Mouse (Mus musculus) hindbrain, embryonic 11.5 days (tissue): ENCODE results near the gene Dnm1. TPM values are rescaled to one million over a fixed set of nuclear protein-coding genes. Genes with fewer than 3 reads are reported as not detected.

Experiments
- ATAC-seq: fragments of 200-750 bp; cut with Nextera tagmentation; 2 replicates; pipeline ENCODE4 v1.8.0; 2017; ENCODE audit warnings: mild to moderate bottlenecking, moderate TSS enrichment, moderate library complexity; ENCODE audit not compliant: low FRiP score
- DNase-seq: peaks from one replicate; pipeline ENCODE4 v3.0.0-alpha.2; 2015; ENCODE audit warnings: low spot score
- H3K27ac ChIP-seq: fragments of 300-500 bp; sonication (generic); 2 replicates; pipeline ENCODE4 v1.5.1; 2014; ENCODE audit warnings: mild to moderate bottlenecking, low read depth, low read length
- H3K27me3 ChIP-seq: fragments of 300-500 bp; sonication (generic); 2 replicates; pipeline ENCODE4 v1.6.1; 2014; ENCODE audit warnings: mild to moderate bottlenecking, low read length, moderate library complexity, mixed read lengths; ENCODE audit not compliant: control insufficient read depth, insufficient read depth
- H3K36me3 ChIP-seq: fragments of 300-500 bp; sonication (generic); 2 replicates; pipeline ENCODE4 v1.6.1; 2014; ENCODE audit warnings: mild to moderate bottlenecking, low read length, moderate library complexity, mixed read lengths; ENCODE audit not compliant: control insufficient read depth, insufficient read depth
- H3K4me1 ChIP-seq: fragments of 300-500 bp; sonication (generic); replicated peaks from 2 replicates; pipeline ENCODE4 v1.6.1; 2014; ENCODE audit warnings: low read length, mixed read lengths; ENCODE audit not compliant: control insufficient read depth, insufficient read depth
- H3K4me2 ChIP-seq: fragments of 300-500 bp; sonication (generic); replicated peaks from 2 replicates; pipeline ENCODE4 v1.6.1; 2014; ENCODE audit warnings: mild to moderate bottlenecking, low read depth, low read length
- H3K4me3 ChIP-seq: fragments of 300-500 bp; sonication (generic); 2 replicates; pipeline ENCODE4 v1.5.1; 2014; ENCODE audit warnings: low read depth, low read length
- H3K9ac ChIP-seq: fragments of 300-500 bp; sonication (generic); 2 replicates; pipeline ENCODE4 v1.6.1; 2014; ENCODE audit warnings: low read depth, low read length
- H3K9me3 ChIP-seq: fragments of 300-500 bp; sonication (generic); 2 replicates; pipeline ENCODE4 v1.6.1; 2016; ENCODE audit warnings: low read length; ENCODE audit not compliant: control insufficient read depth
- WGBS: fragments of 180-500 bp; shearing (Covaris S2); extraction: QIAGEN DNeasy Blood & Tissue Kit; methylation state at CpG from one replicate; pipeline ENCODE4 v1.1.7; 2014; 5-methylcytosine and 5-hydroxymethylcytosine counted together
- polyA plus RNA-seq: library from polyadenylated mRNA; unstranded; fragments of >200 nt; fragmentation: Nextera tagmentation; extraction: Ambion mirVana; gene quantifications from 2 replicates; pipeline ENCODE4 v1.2.1, GENCODE M21; 2014

Dnm1 gene
- polyA plus RNA-seq, 1 experiment from 2014 or later: 22.6 TPM

DNA sequence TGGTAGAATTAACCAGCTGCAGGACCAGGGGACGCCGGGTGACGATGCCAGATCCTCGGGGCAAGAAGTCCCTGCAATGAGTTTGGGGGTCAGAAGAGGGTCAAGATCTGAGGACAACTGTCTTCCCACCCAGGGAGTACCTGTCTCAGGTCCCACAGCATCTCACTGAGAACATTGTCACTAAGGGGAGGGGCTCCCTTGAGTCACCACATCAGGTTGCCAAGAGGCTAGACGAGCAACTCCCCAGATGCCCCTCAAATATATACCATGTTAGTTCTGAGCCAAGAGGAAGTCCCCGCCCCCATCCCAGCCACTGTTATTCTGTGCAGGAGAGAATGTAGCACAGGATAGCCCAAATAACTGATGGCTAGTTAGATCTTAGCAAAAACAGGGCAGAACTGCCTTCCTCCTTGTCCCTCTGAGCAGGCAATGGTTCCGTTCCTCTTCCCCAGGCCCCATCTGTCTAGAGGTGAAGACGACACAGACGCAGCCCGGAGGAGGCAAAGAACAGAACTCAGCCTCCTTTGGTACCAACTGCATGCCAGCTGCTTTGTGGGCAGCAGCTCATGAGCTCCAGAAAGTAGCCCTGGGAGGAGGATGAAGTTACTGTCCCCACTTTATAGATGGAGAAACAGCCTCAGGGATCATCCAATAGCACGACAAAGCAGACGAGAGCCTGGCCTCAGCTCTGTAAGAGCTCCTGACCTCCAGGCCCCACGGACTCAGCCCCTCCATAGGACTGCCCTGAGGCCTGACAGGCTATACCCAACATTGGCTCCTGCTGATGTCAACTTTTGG, 12.1 kb downstream of the Dnm1 start:
- no peak overlapping the region for H3K27ac ChIP-seq
- H3K9ac ChIP-seq: no peak overlapping the region
- ATAC-seq (no peak), DNase-seq (no peak)
- 0 out of 2 replicates have a peak, but pooled peaks cover 4% of the 10 kb centered on the region for H3K4me1 ChIP-seq
- H3K4me3 ChIP-seq: no peak overlapping the region
- 87% methylated on average over 13 of the region's 13 CpGs for WGBS
- no peak overlapping the region for H3K4me2 ChIP-seq
- H3K27me3 ChIP-seq: no peaks in the 10 kb centered on the region; the same call in 1 of the 2 replicates
- no peaks in the 10 kb centered on the region for H3K36me3 ChIP-seq
- no peaks in the 10 kb centered on the region for H3K9me3 ChIP-seq

- ATAC-seq (no peak), DNase-seq (no peak)
- H3K36me3 ChIP-seq: no peaks in the 10 kb centered on the region
- H3K4me2 ChIP-seq: no peak overlapping the region
- H3K4me3 ChIP-seq: no peak overlapping the region
- H3K27me3 ChIP-seq: no peaks in the 10 kb centered on the region; the same call in 1 of the 2 replicates
- H3K4me1 ChIP-seq: 0 out of 2 replicates have a peak, but pooled peaks cover 4% of the 10 kb centered on the region
- no peak overlapping the region for H3K9ac ChIP-seq
- no peak overlapping the region for H3K27ac ChIP-seq
- H3K9me3 ChIP-seq: no peaks in the 10 kb centered on the region
- 41% methylated on average over 26 of the region's 26 CpGs for WGBS
These were observed 13.1 kb downstream of the Dnm1 start for GRCm38 (mm10) chr2:32339912-32340642.

GRCm38 (mm10) chr2:32335888-32336287, 17.2 kb downstream of the Dnm1 start:
- no peak for ATAC-seq
- 42% methylated on average over 15 of the region's 15 CpGs for WGBS
- H3K27me3 ChIP-seq: peaks cover 2% of the 10 kb centered on the region; the same call in 1 of the 2 replicates

GRCm38 (mm10) chr2:32332159-32332558, 21.0 kb downstream of the Dnm1 start:
- no peak for DNase-seq
- no peak overlapping the region for H3K4me3 ChIP-seq
- no peak overlapping the region for H3K27ac ChIP-seq
- 82% methylated on average over 5 of the region's 5 CpGs for WGBS
- no peak overlapping the region for H3K4me2 ChIP-seq
- H3K9ac ChIP-seq: no peak overlapping the region
- ATAC-seq: no peak
- peaks cover 2% of the 10 kb centered on the region; the same call in 1 of the 2 replicates for H3K27me3 ChIP-seq
- H3K36me3 ChIP-seq: no peaks in the 10 kb centered on the region
- H3K4me1 ChIP-seq: no peaks in the 10 kb centered on the region; the same call in 1 of the 2 replicates
- H3K9me3 ChIP-seq: no peaks in the 10 kb centered on the region

More at GRCm38 (mm10) chr2:32335888-32336287, 17.2 kb downstream of the Dnm1 start:
- H3K4me3 ChIP-seq: no peak overlapping the region
- no peaks in the 10 kb centered on the region for H3K9me3 ChIP-seq
- H3K27ac ChIP-seq: no peak overlapping the region
- H3K36me3 ChIP-seq: no peaks in the 10 kb centered on the region
- no peak overlapping the region for H3K4me2 ChIP-seq
- no peak overlapping the region for H3K9ac ChIP-seq
- H3K4me1 ChIP-seq: no peaks in the 10 kb centered on the region
- DNase-seq: no peak

- H3K27ac ChIP-seq: no peak overlapping the region
- no peak overlapping the region for H3K4me3 ChIP-seq
- DNase-seq (no peak), ATAC-seq (no peak)
- no peaks in the 10 kb centered on the region; the same call in 1 of the 2 replicates for H3K4me1 ChIP-seq
- H3K4me2 ChIP-seq: no peak overlapping the region
- no peaks in the 10 kb centered on the region for H3K36me3 ChIP-seq
- no peak overlapping the region for H3K9ac ChIP-seq
- H3K9me3 ChIP-seq: no peaks in the 10 kb centered on the region
- H3K27me3 ChIP-seq: peaks cover 2% of the 10 kb centered on the region; the same call in 1 of the 2 replicates
- 32% methylated on average over 6 of the region's 6 CpGs for WGBS
These were observed 23.6 kb downstream of the Dnm1 start for GRCm38 (mm10) chr2:32329531-32329930.

DNA sequence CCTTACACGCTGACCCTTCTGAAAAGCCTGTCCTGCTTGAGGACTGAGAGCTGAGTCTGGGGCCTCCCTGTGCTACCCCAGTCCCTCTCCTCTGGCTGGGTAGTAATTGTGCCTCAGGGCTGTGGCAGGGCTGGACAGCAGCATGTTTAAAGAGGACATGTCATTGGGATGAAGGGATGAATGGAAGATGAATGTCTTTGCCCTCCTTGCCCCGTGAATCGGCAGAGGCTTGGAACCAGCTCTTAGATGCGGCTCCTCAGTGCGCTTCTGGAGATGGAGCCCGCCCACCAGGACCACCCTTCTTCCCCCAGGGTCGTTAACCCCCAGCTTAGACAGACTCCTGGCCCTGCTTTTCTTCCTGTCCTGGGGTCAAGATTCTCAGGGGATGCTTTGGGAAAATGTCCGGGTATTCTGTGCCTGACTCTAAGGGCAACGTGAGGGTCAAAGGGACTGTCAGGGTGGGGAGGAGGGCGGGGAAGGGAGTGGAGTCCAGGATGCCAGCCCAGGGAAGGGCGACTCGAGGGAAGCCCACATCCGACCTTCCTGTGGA, 24.2 kb downstream of the Dnm1 start:
- WGBS: 14% methylated on average over 13 of the region's 13 CpGs
- Histone ChIP-seq H3K4me3 (no peak overlapping the region), H3K4me2 (no peak overlapping the region), H3K27me3 (peaks cover 2% of the 10 kb centered on the region; the same call in 1 of the 2 replicates), H3K9me3 (no peaks in the 10 kb centered on the region), H3K4me1 (no peaks in the 10 kb centered on the region; the same call in 1 of the 2 replicates), H3K27ac (no peak overlapping the region), H3K36me3 (no peaks in the 10 kb centered on the region), H3K9ac (no peak overlapping the region)
- no peak for DNase-seq
- ATAC-seq: no peak

- Histone ChIP-seq H3K9ac (no peak overlapping the region), H3K36me3 (no peaks in the 10 kb centered on the region), H3K27me3 (no peaks in the 10 kb centered on the region; the same call in 1 of the 2 replicates), H3K4me3 (no peak overlapping the region), H3K27ac (no peak overlapping the region), H3K4me2 (no peak overlapping the region), H3K4me1 (no peaks in the 10 kb centered on the region; the same call in 1 of the 2 replicates), H3K9me3 (no peaks in the 10 kb centered on the region)
- ATAC-seq: no peak
- 88% methylated on average over 4 of the region's 4 CpGs for WGBS
- DNase-seq: no peak
These were observed 25.9 kb downstream of the Dnm1 start for GRCm38 (mm10) chr2:32327200-32327599.

DNA sequence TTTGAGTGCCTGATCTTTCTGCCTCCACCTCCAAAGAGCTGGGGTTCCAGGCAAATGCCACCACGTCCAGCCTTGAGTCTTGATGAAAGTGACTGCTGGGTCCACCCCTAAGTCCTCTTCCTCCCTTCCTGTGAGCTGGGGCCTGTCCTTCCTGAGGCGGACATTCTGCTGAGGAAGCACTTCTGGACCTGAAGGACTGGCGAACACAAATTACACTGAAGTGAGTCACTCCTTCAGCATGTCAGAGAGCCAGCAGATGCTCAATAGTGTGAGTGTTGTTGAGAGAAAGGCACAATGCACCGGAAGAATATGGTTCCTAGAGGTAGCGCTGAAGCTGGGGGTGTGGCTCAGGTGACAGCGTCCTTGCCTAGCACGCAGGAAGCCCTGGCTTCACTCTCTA, 27.8 kb downstream of the Dnm1 start:
- Histone ChIP-seq H3K9ac (no peak overlapping the region), H3K4me1 (no peaks in the 10 kb centered on the region; the same call in 1 of the 2 replicates), H3K27ac (no peak overlapping the region), H3K27me3 (no peaks in the 10 kb centered on the region), H3K4me2 (no peak overlapping the region), H3K9me3 (no peaks in the 10 kb centered on the region), H3K4me3 (no peak overlapping the region), H3K36me3 (no peaks in the 10 kb centered on the region)
- ATAC-seq: no peak
- WGBS: 63% methylated on average over 7 of the region's 7 CpGs
- DNase-seq: no peak
